Mouse (Mus musculus) G1E (cell line): ENCODE results near the gene Slc13a4.

ENCODE experiments used
- CTCF ChIP-seq: IDR thresholded peaks from 2 replicates; pipeline ENCODE4 v1.5.1; 2012; ENCODE audit warnings: low read depth, low read length, inconsistent platforms, mixed read lengths
- GATA1 ChIP-seq: IDR thresholded peaks from 2 replicates; pipeline ENCODE4 v1.6.1; 2012; ENCODE audit warnings: borderline replicate concordance, low read length, inconsistent platforms, mixed read lengths
- GATA2 ChIP-seq: IDR thresholded peaks from 2 replicates; pipeline ENCODE4 v1.6.1; 2012; ENCODE audit warnings: low read depth, low read length, inconsistent platforms, borderline replicate concordance

GRCm38 (mm10) chr6:35354622-35354998, 46.7 kb upstream of the Slc13a4 start:
- no peak for TF ChIP-seq CTCF
- TF ChIP-seq GATA1: no peak
- no peak for TF ChIP-seq GATA2
